Mouse (Mus musculus) kidney, embryonic 15.5 days (tissue): ENCODE results near the gene Ppp1r12a. TPM values are rescaled to one million over a fixed set of nuclear protein-coding genes. Genes with fewer than 3 reads are reported as not detected.

ENCODE experiments used
- ATAC-seq: fragments of 200-750 bp; cut with Nextera tagmentation; replicated peaks from 2 replicates; pipeline ENCODE4 v1.8.0; 2017; ENCODE audit warnings: moderate TSS enrichment; ENCODE audit not compliant: low FRiP score
- H3K27ac ChIP-seq: fragments of 300-500 bp; sonication (generic); 2 replicates; pipeline ENCODE4 v1.5.1; 2015; ENCODE audit warnings: mild to moderate bottlenecking, inconsistent platforms
- H3K27me3 ChIP-seq: fragments of 300-500 bp; sonication (generic); 2 replicates; pipeline ENCODE4 v1.6.1; 2015; ENCODE audit warnings: inconsistent platforms
- H3K36me3 ChIP-seq: fragments of 300-500 bp; sonication (generic); 2 replicates; pipeline ENCODE4 v1.6.1; 2015; ENCODE audit warnings: inconsistent platforms
- H3K4me1 ChIP-seq: fragments of 300-500 bp; sonication (generic); 2 replicates; pipeline ENCODE4 v1.6.1; 2015; ENCODE audit warnings: inconsistent platforms
- H3K4me2 ChIP-seq: fragments of 300-500 bp; sonication (generic); 2 replicates; pipeline ENCODE4 v1.6.1; 2015; ENCODE audit warnings: moderate library complexity, mild to moderate bottlenecking, inconsistent platforms
- H3K4me3 ChIP-seq: fragments of 300-500 bp; sonication (generic); replicated peaks from 2 replicates; pipeline ENCODE4 v1.5.1; 2015; ENCODE audit warnings: mild to moderate bottlenecking, inconsistent platforms
- H3K9ac ChIP-seq: fragments of 300-500 bp; sonication (generic); 2 replicates; pipeline ENCODE4 v1.6.1; 2015; ENCODE audit warnings: mild to moderate bottlenecking, inconsistent platforms
- H3K9me3 ChIP-seq: fragments of 300-500 bp; sonication (generic); replicated peaks from 2 replicates; pipeline ENCODE4 v1.6.1; 2016; ENCODE audit warnings: inconsistent platforms
- WGBS: fragments of 180-500 bp; shearing (Covaris S2); methylation state at CpG from one replicate; pipeline ENCODE4 v1.1.7; 2015; ENCODE audit warnings: mixed read lengths; 5-methylcytosine and 5-hydroxymethylcytosine counted together
- polyA plus RNA-seq: library from polyadenylated mRNA; unstranded; fragments of >200 nt; fragmentation: Nextera tagmentation; extraction: Ambion mirVana; gene quantifications from 2 replicates; pipeline ENCODE4 v1.2.1, GENCODE M21; 2015

Ppp1r12a gene
- polyA plus RNA-seq, 1 experiment from 2014 or later = 94.4 TPM

DNA sequence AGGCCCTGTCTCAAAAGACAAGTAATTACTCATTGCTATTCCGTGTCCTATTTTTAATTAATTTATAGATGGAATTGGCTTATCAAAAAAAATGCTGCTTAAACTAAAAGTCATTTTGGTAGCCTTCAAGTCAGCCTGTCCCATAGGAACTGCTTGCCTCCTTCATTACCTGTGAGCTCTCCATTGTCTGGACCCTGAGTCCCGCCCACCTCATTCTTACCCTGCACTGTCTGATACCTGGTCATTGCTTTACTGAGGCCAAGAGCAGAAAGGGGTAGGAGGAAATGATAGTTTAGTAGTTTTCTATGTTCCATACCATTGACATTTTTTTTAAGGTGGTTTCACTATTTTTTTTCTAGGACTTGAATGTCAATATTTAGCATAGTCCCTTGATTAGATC lies 121.4 kb downstream of the Ppp1r12a start:
- ATAC-seq = no peak

DNA sequence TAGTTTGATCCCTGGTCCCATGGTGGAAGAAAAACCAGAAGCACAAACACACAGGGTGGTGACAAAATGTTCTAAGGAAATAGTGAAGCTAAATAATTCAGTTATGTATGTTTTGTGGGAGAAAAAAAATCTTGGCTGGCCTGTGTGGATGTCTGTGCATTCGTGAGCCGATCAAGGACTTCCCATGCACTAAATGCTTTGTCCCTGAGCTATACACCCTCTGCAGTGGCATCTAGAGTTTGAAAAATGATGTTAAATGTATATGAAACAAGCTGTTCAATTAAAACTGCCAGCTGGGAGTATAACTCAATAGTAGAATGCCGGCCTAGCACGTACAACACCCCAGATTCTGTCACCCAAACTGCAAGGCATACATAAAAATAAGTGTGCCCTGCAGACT lies 121.8 kb downstream of the Ppp1r12a start:
- no peaks in the 10 kb centered on the region for H3K27me3 ChIP-seq
- H3K4me3 ChIP-seq = no peak overlapping the region
- H3K27ac ChIP-seq = no peak overlapping the region
- no peak for ATAC-seq
- 94% methylated on average over 4 of the region's 4 CpGs for WGBS
- peaks cover 24% of the 10 kb centered on the region for H3K36me3 ChIP-seq
- H3K9me3 ChIP-seq = no peaks in the 10 kb centered on the region
- no peaks in the 10 kb centered on the region for H3K4me1 ChIP-seq
- no peak overlapping the region for H3K4me2 ChIP-seq
- H3K9ac ChIP-seq = no peak overlapping the region

More for the DNA sequence above, 121.4 kb downstream of the Ppp1r12a start:
- Histone ChIP-seq H3K36me3 (peaks cover 26% of the 10 kb centered on the region), H3K9me3 (no peaks in the 10 kb centered on the region), H3K4me3 (no peak overlapping the region), H3K9ac (no peak overlapping the region), H3K27me3 (no peaks in the 10 kb centered on the region), H3K27ac (no peak overlapping the region), H3K4me1 (no peaks in the 10 kb centered on the region), H3K4me2 (no peak overlapping the region)
- 84% methylated on average over 2 of the region's 2 CpGs for WGBS

DNA sequence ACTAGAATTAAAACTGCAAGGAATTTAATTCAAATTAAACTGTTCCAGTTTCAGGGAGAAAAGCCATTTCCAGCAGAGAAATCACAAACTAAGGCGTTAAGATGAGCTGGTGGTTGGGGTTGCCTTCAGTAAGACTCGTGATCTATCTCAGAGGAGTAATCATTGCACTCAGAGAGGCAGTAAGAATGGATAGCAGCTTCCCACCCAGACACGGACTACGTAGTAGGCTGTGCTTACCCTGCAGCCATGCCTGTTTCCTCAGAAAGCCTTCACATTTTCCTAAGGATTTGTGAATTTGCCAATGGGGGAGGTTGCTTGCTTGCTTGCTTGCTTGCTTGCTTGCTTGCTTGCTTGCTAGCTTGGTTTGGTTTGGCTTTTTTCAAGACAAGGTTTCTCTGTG lies 122.5 kb downstream of the Ppp1r12a start:
- no peaks in the 10 kb centered on the region for H3K4me1 ChIP-seq
- no peak overlapping the region for H3K9ac ChIP-seq
- H3K4me2 ChIP-seq = no peak overlapping the region
- no peaks in the 10 kb centered on the region for H3K9me3 ChIP-seq
- H3K27me3 ChIP-seq = no peaks in the 10 kb centered on the region
- no peak overlapping the region for H3K4me3 ChIP-seq
- peaks cover 22% of the 10 kb centered on the region for H3K36me3 ChIP-seq
- WGBS = 93% methylated on average over 4 of the region's 4 CpGs
- no peak for ATAC-seq
- no peak overlapping the region for H3K27ac ChIP-seq

DNA sequence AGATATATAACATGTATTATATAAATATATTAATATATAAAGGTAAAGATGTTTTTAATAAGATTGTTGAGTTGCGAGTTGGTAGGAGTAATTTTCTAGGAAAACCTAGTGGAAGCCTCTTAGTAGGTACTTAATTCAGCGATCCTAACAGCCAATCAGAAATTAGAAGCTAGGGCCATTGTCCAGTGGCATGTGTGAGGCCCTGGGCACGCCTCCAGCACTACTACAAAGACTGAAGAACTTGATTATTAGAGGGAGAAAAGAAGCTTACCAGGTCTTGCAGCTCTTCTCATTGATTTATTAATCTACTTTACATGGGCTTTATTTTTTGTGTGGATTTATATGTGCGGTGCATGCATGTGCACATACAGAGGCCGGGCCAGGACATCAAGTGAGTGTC lies 123.0 kb downstream of the Ppp1r12a start:
- Histone ChIP-seq H3K4me1 (no peaks in the 10 kb centered on the region), H3K27me3 (no peaks in the 10 kb centered on the region), H3K4me3 (no peak overlapping the region), H3K36me3 (peaks cover 16% of the 10 kb centered on the region), H3K27ac (no peak overlapping the region), H3K4me2 (no peak overlapping the region), H3K9ac (no peak overlapping the region), H3K9me3 (no peaks in the 10 kb centered on the region)
- no peak for ATAC-seq
- 92% methylated on average over 5 of the region's 5 CpGs for WGBS

DNA sequence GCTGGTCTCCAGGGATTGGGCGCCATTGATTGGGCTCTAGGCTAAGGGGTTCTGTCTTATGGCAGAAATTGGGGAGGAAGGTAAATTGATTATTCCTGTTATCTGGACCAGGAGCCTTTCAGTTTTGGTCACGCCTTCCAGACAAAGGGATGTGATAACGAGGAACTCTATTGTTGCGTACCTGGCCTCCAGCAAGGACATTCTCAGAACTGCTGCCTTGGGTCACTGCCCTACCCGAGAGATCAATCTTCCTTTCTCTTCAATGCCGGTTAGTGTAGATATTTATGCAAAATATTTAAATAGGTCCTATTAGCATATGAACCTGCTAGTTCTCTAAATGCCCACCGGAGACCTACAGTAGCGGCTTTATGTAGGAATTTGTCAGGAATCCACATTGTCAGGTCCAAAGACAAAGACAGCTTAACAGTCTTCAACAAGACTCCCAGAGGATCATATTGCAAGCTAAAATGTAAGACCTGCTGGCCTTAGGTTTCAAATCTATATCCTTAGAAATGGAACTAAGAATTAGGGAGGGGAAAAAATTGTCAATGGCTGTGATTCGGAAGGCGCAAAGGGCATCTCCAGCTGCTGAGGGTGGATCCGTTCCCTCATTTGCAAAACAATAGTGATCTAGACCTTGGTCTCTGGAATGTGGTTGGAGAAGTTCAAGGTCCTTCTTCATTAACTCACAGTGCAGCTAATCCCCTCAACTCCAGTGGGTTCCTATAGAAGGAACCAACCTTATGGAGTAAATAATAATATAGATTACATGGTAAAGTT lies 124.9 kb downstream of the Ppp1r12a start:
- peaks cover 6% of the 10 kb centered on the region for H3K36me3 ChIP-seq
- 80% methylated on average over 11 of the region's 11 CpGs for WGBS
- H3K27ac ChIP-seq = no peak overlapping the region
- no peaks in the 10 kb centered on the region for H3K27me3 ChIP-seq
- no peaks in the 10 kb centered on the region for H3K4me1 ChIP-seq
- ATAC-seq = no peak
- H3K4me2 ChIP-seq = no peak overlapping the region
- H3K9ac ChIP-seq = no peak overlapping the region
- no peaks in the 10 kb centered on the region for H3K9me3 ChIP-seq
- no peak overlapping the region for H3K4me3 ChIP-seq

DNA sequence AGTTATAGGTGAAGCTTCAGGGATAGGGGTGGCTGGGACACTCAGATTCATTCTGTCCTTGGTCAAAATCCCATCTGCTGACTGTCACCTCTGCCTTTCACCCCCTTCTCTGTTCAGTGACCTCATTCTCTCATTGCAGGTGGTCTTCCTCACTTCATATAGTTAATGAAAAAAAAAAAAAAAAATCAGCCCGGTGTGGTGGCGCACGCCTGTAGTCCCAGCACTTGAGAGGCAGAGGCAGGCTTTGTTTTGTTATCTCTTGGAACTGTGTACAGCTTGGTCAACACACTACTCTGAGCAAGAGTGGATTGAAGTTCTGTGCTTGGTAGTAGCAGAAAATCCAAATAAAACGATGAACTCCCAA lies 125.4 kb downstream of the Ppp1r12a start:
- H3K4me1 ChIP-seq = no peaks in the 10 kb centered on the region
- H3K9ac ChIP-seq = no peak overlapping the region
- ATAC-seq = no peak
- no peaks in the 10 kb centered on the region for H3K9me3 ChIP-seq
- H3K36me3 ChIP-seq = peaks cover 1% of the 10 kb centered on the region; the same call in 1 of the 2 replicates
- no peak overlapping the region for H3K4me3 ChIP-seq
- no peak overlapping the region for H3K27ac ChIP-seq
- 82% methylated on average over 4 of the region's 4 CpGs for WGBS
- H3K4me2 ChIP-seq = no peak overlapping the region
- H3K27me3 ChIP-seq = no peaks in the 10 kb centered on the region

DNA sequence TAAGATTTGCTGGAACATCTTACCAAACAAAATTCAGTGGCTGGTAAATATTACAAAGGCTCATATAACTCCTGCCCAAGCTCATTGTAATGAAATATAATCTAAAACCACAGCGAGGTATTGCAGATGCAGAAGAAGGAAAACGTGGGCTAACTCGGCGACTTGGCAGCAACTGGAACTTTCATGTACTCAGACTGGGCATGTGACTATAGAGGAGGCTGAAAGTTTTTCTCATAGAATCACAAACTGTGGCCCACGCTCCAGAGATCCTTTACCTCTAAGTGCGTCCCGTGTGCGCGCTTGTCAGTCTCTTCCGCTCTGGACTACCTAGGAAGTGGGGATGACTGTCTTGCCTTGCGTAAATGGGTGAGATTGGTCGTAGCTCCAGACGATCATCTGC lies 128.1 kb downstream of the Ppp1r12a start:
- no peaks in the 10 kb centered on the region for H3K9me3 ChIP-seq
- no peak overlapping the region for H3K9ac ChIP-seq
- no peaks in the 10 kb centered on the region for H3K36me3 ChIP-seq
- no peak overlapping the region for H3K27ac ChIP-seq
- no peaks in the 10 kb centered on the region for H3K27me3 ChIP-seq
- WGBS = 94% methylated on average over 13 of the region's 13 CpGs
- H3K4me3 ChIP-seq = no peak overlapping the region
- no peak overlapping the region for H3K4me2 ChIP-seq
- no peak for ATAC-seq
- H3K4me1 ChIP-seq = no peaks in the 10 kb centered on the region

DNA sequence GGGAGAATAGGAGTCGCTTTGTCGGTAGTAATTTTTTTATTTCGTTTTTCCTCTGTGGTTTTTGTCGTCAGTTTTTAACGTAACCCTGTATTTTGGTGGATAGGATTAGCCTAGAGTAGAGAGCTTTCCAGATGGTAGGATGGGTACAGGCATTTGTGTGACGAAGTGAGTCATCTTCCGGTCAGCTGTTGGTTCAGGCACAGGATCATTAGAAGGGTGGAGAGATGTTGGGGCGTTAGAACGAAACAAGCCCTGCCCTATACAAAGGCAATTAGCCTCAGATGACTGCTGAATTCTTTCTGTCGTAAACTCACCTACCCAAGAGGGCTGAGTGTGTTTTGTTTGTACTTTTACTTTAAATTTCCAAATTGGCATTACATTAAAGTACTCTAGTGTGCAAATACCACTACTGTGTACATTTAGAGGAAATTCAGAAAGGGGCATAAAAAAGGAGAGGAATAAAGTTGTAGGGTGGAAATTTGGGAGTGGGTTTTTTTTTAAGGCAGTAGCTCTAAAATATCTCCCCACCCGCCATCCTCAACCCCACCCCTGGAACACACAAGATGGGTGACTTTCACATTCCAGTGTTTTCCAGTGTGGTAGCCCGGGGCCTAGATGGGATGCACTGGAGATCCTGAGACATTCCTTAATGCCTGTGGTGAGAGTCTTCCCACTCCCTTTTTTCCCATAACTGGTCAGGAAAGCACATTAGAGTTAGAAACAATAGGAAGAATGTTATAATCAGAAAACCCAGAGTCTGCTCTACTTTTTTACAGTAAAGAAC lies 129.9 kb downstream of the Ppp1r12a start:
- Histone ChIP-seq H3K4me2 (no peak overlapping the region), H3K27me3 (no peaks in the 10 kb centered on the region), H3K36me3 (no peaks in the 10 kb centered on the region), H3K4me1 (no peaks in the 10 kb centered on the region), H3K27ac (no peak overlapping the region), H3K9ac (no peak overlapping the region), H3K9me3 (no peaks in the 10 kb centered on the region), H3K4me3 (no peak overlapping the region)
- WGBS = 75% methylated on average over 12 of the region's 12 CpGs
- no peak for ATAC-seq

DNA sequence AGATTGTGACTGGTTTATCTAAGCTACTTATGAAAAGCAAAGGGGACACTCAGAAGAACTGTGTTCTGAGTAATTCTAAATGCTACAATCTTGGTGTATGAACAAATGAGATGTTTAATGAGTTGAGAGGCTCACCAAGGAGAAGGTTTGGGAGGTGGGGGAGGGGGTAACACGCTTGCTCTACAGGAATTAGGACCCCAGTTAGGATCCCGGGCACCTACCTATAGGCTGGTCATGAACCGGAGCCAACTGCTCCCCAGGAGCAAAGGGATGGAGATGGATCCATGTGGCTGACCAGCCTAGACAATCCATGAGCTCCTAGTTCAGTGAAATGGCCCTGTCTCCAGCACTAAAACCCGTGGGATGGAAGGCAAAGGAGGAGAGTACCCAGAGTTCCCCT lies 130.7 kb downstream of the Ppp1r12a start:
- no peak for ATAC-seq
- WGBS = 89% methylated on average over 4 of the region's 4 CpGs
- H3K36me3 ChIP-seq = no peaks in the 10 kb centered on the region

DNA sequence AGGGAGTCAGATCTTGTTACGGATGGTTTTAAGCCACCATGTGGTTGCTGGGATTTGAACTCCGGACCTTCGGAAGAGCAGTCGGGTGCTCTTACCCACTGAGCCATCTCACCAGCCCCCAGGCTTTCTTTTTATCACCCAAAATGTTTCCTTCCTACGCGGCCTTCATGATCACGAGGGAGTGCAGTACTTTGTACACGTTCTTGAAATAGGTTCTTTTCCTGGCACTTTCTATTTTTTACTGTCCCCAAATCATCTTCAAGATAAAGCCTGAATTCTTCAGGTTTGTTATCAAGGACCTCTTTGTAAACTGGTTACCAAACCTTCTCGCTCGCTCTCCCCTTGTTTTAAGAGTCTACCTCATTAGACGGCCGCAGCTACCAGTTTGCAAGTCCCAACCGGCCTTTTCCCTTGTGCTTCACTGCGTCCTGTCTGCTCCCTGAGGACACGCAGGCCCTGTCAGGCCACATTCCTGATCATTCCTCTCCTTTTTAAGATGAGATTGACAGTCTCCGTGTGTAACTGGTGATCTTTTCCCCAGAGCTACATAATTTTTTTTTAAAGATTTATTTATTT lies 131.7 kb downstream of the Ppp1r12a start:
- Histone ChIP-seq H3K4me2 (no peak overlapping the region), H3K27me3 (no peaks in the 10 kb centered on the region), H3K9ac (no peak overlapping the region), H3K4me1 (no peaks in the 10 kb centered on the region), H3K27ac (no peak overlapping the region), H3K36me3 (no peaks in the 10 kb centered on the region), H3K4me3 (no peak overlapping the region), H3K9me3 (no peaks in the 10 kb centered on the region)
- no peak for ATAC-seq
- WGBS = 89% methylated on average over 16 of the region's 16 CpGs

More for the DNA sequence above, 130.7 kb downstream of the Ppp1r12a start:
- no peak overlapping the region for H3K4me3 ChIP-seq
- no peak overlapping the region for H3K27ac ChIP-seq
- no peak overlapping the region for H3K9ac ChIP-seq
- no peaks in the 10 kb centered on the region for H3K27me3 ChIP-seq
- H3K9me3 ChIP-seq = no peaks in the 10 kb centered on the region
- no peak overlapping the region for H3K4me2 ChIP-seq
- H3K4me1 ChIP-seq = no peaks in the 10 kb centered on the region

DNA sequence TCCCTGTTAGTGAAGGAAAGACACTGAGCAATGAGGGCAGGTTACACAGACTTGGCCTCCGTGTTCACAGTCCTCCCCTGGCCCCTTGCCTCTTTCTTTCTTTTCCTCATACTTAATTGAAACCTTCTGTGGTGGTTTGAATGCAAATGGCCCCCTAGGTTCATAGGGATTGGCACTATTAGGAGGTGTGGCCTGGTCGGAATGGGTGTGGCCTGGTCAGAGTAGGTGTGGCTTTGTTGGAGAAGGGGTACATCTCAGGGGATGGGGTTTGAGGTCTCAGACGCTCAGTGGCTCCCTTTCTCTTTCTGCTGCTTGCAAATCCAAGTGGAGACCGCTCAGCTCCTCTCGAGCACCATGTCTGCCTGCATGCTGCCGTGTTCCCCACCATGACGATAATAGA lies 132.8 kb downstream of the Ppp1r12a start:
- no peaks in the 10 kb centered on the region for H3K4me1 ChIP-seq
- H3K9ac ChIP-seq = no peak overlapping the region
- H3K9me3 ChIP-seq = no peaks in the 10 kb centered on the region
- H3K4me2 ChIP-seq = no peak overlapping the region
- no peak overlapping the region for H3K27ac ChIP-seq
- WGBS = 83% methylated on average over 7 of the region's 7 CpGs
- no peak for ATAC-seq
- no peaks in the 10 kb centered on the region for H3K27me3 ChIP-seq
- no peaks in the 10 kb centered on the region for H3K36me3 ChIP-seq
- no peak overlapping the region for H3K4me3 ChIP-seq

DNA sequence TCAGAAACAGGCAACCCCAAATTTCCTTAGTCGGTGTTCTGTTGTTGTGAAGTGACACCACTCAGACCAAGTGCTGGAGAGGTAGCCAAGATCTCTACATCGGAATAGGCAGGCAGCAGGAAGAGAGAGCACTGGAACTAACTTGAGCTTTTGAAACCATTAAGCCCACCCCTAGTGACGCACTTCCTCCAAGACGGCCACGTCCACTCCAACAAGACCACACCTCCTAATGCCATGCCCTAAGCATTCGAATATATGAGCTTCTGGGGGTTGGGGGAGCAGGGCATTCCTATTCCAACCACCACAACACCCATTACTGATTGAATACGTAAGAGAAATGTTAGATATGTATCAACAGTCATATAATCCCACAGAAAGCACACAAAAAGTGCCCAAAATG lies 134.5 kb downstream of the Ppp1r12a start:
- Histone ChIP-seq H3K9me3 (no peaks in the 10 kb centered on the region), H3K27ac (no peak overlapping the region), H3K27me3 (no peaks in the 10 kb centered on the region), H3K4me1 (0 out of 2 replicates have a peak, but pooled peaks cover 3% of the 10 kb centered on the region), H3K9ac (no peak overlapping the region), H3K4me2 (no peak overlapping the region), H3K4me3 (no peak overlapping the region), H3K36me3 (no peaks in the 10 kb centered on the region)
- 86% methylated on average over 7 of the region's 7 CpGs for WGBS
- no peak for ATAC-seq
